Mouse (Mus musculus): ENCODE data around the gene Pmepa1. TPM values are rescaled to one million over a fixed set of nuclear protein-coding genes. Genes with fewer than 3 reads are reported as not detected.

Pmepa1 gene
- polyA plus RNA-seq, 1 experiment: 13.1 TPM

- Histone ChIP-seq H3K27ac (ENCODE audit: insufficient read depth, low read length) (no peak overlapping the region), H3K36me3 (ENCODE audit: control insufficient read depth, insufficient read depth, low read length) (no peaks in the 10 kb centered on the region), H3K4me3 (ENCODE audit: extremely low read depth, insufficient read depth, insufficient read length) (no peak overlapping the region), H3K4me1 (ENCODE audit: control insufficient read depth, insufficient read depth, insufficient read length) (peaks cover 6% of the 10 kb centered on the region; the same call in 1 of the 2 replicates), H3K27me3 (ENCODE audit: control insufficient read depth, insufficient read depth, low read length) (no peaks in the 10 kb centered on the region)
- TF ChIP-seq POLR2A (IDR thresholded peaks at IDR 0.05; ENCODE audit: low read depth, low read length): no peak
- TF ChIP-seq CTCF (IDR thresholded peaks at IDR 0.05; ENCODE audit: extremely low read depth, insufficient read depth, insufficient read length, insufficient replicate concordance): no peak
- WGBS: 43% methylated on average over 9 of the region's 11 CpGs
- no peak for DNase-seq (ENCODE audit: low read depth in 1 of 2, low spot score in 2 of 2)
Measured at GRCm38 (mm10) chr2:173306734-173307525, 30.6 kb upstream of the Pmepa1 start.

- H3K27me3 ChIP-seq (ENCODE audit: control insufficient read depth, insufficient read depth, low read length): no peaks in the 10 kb centered on the region
- H3K4me1 ChIP-seq (ENCODE audit: control insufficient read depth, insufficient read depth, insufficient read length): peaks cover 6% of the 10 kb centered on the region; the same call in 1 of the 2 replicates
- H3K27ac ChIP-seq (ENCODE audit: insufficient read depth, low read length): no peak overlapping the region
- WGBS: 75% methylated on average over 12 of the region's 12 CpGs
- TF ChIP-seq CTCF (IDR thresholded peaks at IDR 0.05; ENCODE audit: extremely low read depth, insufficient read depth, insufficient read length, insufficient replicate concordance): no peak
- no peak for TF ChIP-seq POLR2A (IDR thresholded peaks at IDR 0.05; ENCODE audit: low read depth, low read length)
- no peak for DNase-seq (ENCODE audit: low read depth in 1 of 2, low spot score in 2 of 2)
- no peaks in the 10 kb centered on the region for H3K36me3 ChIP-seq (ENCODE audit: control insufficient read depth, insufficient read depth, low read length)
- H3K4me3 ChIP-seq (ENCODE audit: extremely low read depth, insufficient read depth, insufficient read length): no peak overlapping the region
Measured at GRCm38 (mm10) chr2:173305011-173305410, 28.7 kb upstream of the Pmepa1 start.

DNA sequence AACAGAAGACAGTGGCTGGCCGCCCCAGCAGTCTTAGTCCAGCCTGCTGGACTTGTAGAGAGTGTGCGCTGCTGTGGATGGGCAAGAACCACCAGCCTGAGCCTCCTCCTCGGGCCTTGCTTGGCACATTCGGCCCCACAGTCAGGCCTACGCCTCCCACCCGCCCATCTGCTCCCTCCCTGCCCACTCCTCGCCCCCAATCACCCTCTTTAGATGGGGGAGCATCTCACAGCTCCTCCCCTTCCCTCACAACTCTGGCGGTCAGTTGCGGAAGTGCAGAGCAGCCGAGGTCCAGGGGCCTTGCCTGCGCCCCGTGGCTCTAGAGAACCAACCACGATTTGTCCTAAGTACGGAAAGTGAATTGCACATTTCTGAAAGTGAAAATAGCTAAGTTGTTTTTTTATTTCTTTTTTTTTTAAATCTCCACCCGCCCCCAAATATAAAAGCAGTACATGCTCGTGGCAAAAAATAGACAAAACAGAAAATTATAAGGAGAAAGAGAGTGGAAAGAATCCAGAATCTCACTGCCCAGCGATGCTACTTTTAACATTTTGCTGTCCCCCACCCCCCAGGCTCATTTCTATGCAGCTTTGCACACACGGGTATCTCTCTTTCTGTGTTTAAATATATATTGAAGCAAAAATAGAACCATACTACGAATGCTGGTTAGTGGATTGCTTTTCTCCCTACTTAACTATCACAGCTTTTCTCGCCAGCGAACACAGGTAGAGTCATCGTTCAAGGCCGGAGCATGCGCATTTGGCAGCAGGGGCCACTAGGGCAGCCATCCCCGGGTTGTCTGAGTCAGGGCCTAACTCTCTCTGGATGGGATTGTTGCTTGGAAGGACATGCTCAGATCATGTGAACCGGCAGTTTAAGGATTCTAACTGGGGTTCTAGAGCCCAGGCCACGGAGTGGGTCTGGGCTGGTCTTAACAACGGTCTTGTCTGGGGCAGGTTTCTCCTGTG, 24.6 kb upstream of the Pmepa1 start:
- H3K4me3 ChIP-seq (ENCODE audit: extremely low read depth, insufficient read depth, insufficient read length): no peak overlapping the region
- no peak for DNase-seq (ENCODE audit: low read depth in 1 of 2, low spot score in 2 of 2)
- no peaks in the 10 kb centered on the region for H3K27me3 ChIP-seq (ENCODE audit: control insufficient read depth, insufficient read depth, low read length)
- 70% methylated on average over 28 of the region's 28 CpGs for WGBS
- TF ChIP-seq CTCF (IDR thresholded peaks at IDR 0.05; ENCODE audit: extremely low read depth, insufficient read depth, insufficient read length, insufficient replicate concordance) (no peak), POLR2A (IDR thresholded peaks at IDR 0.05; ENCODE audit: low read depth, low read length) (no peak)
- H3K36me3 ChIP-seq (ENCODE audit: control insufficient read depth, insufficient read depth, low read length): no peaks in the 10 kb centered on the region
- H3K27ac ChIP-seq (ENCODE audit: insufficient read depth, low read length): no peak overlapping the region
- no peaks in the 10 kb centered on the region for H3K4me1 ChIP-seq (ENCODE audit: control insufficient read depth, insufficient read depth, insufficient read length)

DNA sequence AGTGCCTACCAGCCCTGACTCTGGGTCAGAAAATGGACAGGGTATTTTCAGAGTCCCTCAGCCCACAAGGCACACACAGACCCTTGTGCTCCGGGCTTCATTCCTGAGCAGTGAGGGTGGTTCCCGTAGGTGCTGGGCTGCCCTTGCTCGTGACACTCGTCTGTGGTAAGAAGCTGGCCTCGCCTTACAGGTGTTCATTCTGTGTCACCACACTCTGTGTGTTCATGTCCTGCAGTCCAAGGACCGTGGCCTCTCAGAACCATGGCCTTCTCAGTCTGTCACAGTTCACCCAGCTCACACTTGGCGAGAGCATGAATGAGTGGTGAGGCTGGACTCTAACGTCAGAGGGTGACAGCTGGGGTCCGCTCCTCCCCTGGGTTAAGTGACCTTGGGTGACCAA, 20.1 kb upstream of the Pmepa1 start:
- Histone ChIP-seq H3K27me3 (ENCODE audit: control insufficient read depth, insufficient read depth, low read length) (no peaks in the 10 kb centered on the region), H3K4me3 (ENCODE audit: extremely low read depth, insufficient read depth, insufficient read length) (no peak overlapping the region), H3K27ac (ENCODE audit: insufficient read depth, low read length) (no peak overlapping the region), H3K4me1 (ENCODE audit: control insufficient read depth, insufficient read depth, insufficient read length) (no peaks in the 10 kb centered on the region), H3K36me3 (ENCODE audit: control insufficient read depth, insufficient read depth, low read length) (no peaks in the 10 kb centered on the region)
- WGBS: 90% methylated on average over 9 of the region's 9 CpGs
- no peak for TF ChIP-seq POLR2A (IDR thresholded peaks at IDR 0.05; ENCODE audit: low read depth, low read length)
- TF ChIP-seq CTCF (IDR thresholded peaks at IDR 0.05; ENCODE audit: extremely low read depth, insufficient read depth, insufficient read length, insufficient replicate concordance): no peak
- DNase-seq (ENCODE audit: low read depth in 1 of 2, low spot score in 2 of 2): no peak

DNA sequence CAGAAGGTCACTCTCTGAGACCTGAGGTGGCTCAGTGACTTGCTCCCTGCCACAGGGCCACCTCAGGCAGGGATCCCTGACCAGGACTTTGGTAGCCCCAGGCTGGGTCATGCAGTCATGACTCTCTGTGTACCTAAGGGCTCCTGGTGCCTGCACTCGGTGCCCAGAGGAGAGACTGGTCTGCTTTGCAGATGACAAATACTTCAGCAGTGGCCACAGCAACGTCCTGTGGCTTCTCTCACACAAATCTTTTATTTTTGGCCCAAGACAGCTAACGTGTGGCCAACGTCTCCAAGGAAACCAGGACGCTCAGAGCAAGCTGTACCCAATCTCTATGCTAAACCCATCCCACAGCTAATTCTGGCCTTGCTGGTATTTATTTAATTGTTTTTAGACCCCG, 16.7 kb upstream of the Pmepa1 start:
- Histone ChIP-seq H3K27me3 (ENCODE audit: control insufficient read depth, insufficient read depth, low read length) (no peaks in the 10 kb centered on the region), H3K4me1 (ENCODE audit: control insufficient read depth, insufficient read depth, insufficient read length) (no peaks in the 10 kb centered on the region), H3K27ac (ENCODE audit: insufficient read depth, low read length) (no peak overlapping the region), H3K36me3 (ENCODE audit: control insufficient read depth, insufficient read depth, low read length) (no peaks in the 10 kb centered on the region), H3K4me3 (ENCODE audit: extremely low read depth, insufficient read depth, insufficient read length) (no peak overlapping the region)
- 37% methylated on average over 6 of the region's 6 CpGs for WGBS
- DNase-seq (ENCODE audit: low read depth in 1 of 2, low spot score in 2 of 2): no peak
- TF ChIP-seq CTCF (IDR thresholded peaks at IDR 0.05; ENCODE audit: extremely low read depth, insufficient read depth, insufficient read length, insufficient replicate concordance) (no peak), POLR2A (IDR thresholded peaks at IDR 0.05; ENCODE audit: low read depth, low read length) (no peak)

DNA sequence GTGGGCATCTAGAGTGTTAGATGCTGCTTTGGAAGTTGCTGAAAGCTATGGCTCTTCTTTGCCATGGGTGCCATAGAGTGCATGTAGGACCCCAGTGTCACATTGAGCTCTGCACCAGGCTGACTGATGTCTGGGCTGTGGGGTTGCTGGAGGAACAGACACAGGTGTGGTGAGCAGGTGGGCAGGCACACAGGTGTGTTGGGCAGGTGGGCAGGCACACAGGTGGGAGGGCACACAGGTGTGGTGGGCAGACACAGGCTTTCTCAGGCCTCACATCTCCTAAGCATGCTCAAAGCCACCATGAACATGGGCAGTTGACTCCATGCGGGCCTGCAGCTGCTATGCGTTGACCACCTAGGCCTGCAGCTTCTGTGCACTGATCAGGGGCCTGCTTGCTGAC, 16.2 kb upstream of the Pmepa1 start:
- WGBS: 92% methylated on average over 2 of the region's 2 CpGs
- Histone ChIP-seq H3K27me3 (ENCODE audit: control insufficient read depth, insufficient read depth, low read length) (no peaks in the 10 kb centered on the region), H3K27ac (ENCODE audit: insufficient read depth, low read length) (no peak overlapping the region), H3K4me3 (ENCODE audit: extremely low read depth, insufficient read depth, insufficient read length) (no peak overlapping the region), H3K4me1 (ENCODE audit: control insufficient read depth, insufficient read depth, insufficient read length) (no peaks in the 10 kb centered on the region), H3K36me3 (ENCODE audit: control insufficient read depth, insufficient read depth, low read length) (no peaks in the 10 kb centered on the region)
- TF ChIP-seq CTCF (IDR thresholded peaks at IDR 0.05; ENCODE audit: extremely low read depth, insufficient read depth, insufficient read length, insufficient replicate concordance) (no peak), POLR2A (IDR thresholded peaks at IDR 0.05; ENCODE audit: low read depth, low read length) (no peak)
- DNase-seq (ENCODE audit: low read depth in 1 of 2, low spot score in 2 of 2): no peak
